Mouse (Mus musculus) ES-Bruce4 (cell line): ENCODE results near the gene Gm49384.
"Not testable (repeated sequence)": the region's sequence is repeated elsewhere in the genome, so short reads cannot be mapped to it uniquely, and the experiment has no call there.

ENCODE experiments used
- EP300 ChIP-seq: IDR thresholded peaks from 2 replicates; pipeline ENCODE4 v1.6.1; 2011; ENCODE audit warnings: low read depth, low read length; ENCODE audit not compliant: insufficient read depth
- POLR2A ChIP-seq: IDR thresholded peaks from one replicate; pipeline ENCODE4 v1.8.1; 2011; ENCODE audit warnings: low read length; ENCODE audit not compliant: insufficient read depth

GRCm38 (mm10) chr12:69163586-69163985 lies 40.5 kb downstream of the Gm49384 start:
- not testable (repeated sequence) for TF ChIP-seq POLR2A, EP300
